Mouse (Mus musculus) adrenal gland, adult 8-10 months (tissue): Measurements from ENCODE around the gene Nxpe2. TPM values are rescaled to one million over a fixed set of nuclear protein-coding genes. Genes with fewer than 3 reads are reported as not detected.
"Not testable (repeated sequence)": the region's sequence is repeated elsewhere in the genome, so short reads cannot be mapped to it uniquely, and the experiment has no call there.

ENCODE experiments used
- DNase-seq: peaks from one replicate; pipeline ENCODE4 v3.0.0; 2022
- total RNA-seq, 4 experiments: library from RNA; stranded (reverse); gene quantifications; 2 replicates each; pipeline ENCODE4 v1.2.4; 2022

Gene Nxpe2
- 1 to 10 TPM in 2 of 4 experiments, under 1 TPM in 2; 0.55 to 2.4 (median 1.1) TPM for total RNA-seq

DNA sequence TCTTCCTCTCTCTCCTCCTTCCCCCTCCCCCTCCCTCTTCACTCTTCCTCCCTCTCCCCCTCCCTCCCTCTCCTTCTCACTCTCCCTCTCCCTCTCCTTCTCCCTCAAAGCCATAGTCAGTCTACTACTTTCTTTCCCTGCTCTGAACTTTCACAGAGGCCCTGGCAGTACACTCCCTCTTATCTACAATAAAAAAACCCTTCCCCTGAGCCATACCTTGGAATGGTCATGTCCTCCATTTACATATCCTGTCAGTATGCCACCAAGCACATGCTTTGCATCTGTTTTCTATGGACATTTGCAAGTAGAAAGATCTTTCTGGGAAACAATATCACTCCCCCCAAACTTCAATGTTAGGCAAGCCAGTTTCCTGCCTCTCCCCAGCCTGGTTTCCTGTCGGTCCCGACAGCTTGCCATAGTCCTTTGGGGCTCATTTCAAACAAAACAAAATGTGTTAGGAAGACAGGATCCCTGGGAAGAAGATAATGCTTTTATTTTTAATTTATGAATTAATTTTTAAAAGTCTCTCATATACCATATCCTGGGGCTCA is at the start of gene Nxpe2:
Gene Nxpe2 (minus strand): TSS at position 307 of the 551 bp plus-strand sequence.
- no peak for DNase-seq

DNA sequence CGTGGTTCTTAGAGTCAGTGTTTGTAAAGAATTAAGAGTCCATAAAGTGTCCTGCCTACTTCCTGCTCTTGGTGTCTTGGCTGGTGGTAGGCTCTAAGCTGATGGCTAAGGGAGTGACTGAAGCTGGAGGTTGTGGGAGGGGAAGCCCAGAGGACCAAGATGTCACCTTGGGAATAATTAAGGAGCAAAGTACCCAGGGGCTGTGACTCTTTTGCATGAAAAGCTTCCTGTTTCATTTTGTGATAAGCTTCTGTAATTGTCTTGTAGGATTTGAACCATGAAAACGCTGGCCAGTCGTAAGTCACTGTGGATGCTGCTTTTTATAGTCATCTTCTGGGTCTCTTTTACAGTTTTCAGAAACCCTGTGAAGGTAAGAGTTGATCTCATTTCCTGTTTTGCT is 36.7 kb upstream of the Nxpe2 start:
- DNase-seq = no peak

DNA sequence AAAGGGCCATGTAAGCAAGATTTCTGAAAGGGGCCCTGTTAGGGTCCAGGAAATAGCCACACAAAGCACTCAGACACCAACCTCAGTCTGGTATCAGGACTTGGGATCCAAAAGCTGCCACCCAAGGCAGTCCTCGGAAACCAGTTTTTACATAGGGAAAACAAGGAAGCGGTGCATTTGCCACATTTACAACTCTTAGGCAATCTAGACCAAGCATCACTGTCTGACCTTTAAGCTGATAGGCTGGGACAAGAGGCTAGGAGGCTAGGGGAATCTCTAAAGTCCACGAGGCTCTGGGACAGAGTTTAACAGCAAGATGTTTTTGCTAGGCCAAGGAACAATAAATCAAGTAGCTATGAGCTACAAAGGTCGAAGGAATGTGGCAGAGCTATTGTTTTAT is 35.2 kb upstream of the Nxpe2 start:
- DNase-seq = no peak

DNA sequence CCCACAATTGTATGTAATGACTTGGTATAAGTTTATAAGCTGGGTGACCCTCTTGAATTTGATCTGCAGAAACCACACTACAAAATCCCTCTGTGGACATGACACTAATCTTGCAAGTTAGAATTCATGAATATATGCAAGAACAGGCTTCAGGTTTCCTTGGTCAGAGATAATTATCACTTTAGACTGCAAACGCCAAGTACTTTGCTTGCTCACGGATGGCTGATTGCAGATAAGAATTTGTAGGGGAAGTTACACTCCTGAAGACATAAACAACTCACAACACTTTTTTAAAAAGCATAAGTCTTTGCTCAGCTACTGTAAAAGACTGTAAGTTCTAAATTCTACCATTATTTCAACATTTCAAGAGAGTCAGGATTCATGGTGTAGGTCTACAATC is 21.1 kb upstream of the Nxpe2 start:
- no peak for DNase-seq

DNA sequence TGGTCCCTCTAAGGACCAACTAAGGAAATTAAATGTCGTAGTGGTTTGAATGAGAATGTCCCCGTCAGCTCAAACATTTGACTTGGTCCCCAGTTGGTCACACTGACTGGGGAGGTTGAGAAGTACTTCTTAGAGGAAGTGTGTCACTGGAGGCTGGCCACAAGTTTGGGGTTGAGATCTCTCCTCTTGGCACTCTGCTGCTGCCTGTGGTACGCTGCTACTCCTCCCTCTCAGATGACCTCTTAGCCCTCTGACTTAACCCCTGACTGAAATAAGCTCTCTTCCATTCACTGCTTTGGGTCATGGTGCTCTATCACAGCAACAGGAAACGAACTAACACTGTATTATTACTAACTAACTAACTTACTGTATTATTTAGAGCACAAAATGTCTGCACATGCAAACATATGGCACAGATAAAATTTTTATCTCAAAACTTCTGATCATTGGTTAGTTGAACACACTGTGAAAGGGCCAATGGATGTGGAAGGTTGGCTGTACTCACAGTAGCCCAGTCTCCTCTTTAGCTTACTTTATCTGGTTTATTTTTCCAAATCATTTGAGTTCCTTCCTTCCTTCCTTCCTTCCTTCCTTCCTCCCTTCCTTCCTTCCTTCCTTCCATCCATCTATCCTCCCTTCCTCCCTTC is 20.1 kb upstream of the Nxpe2 start:
- DNase-seq = no peak

DNA sequence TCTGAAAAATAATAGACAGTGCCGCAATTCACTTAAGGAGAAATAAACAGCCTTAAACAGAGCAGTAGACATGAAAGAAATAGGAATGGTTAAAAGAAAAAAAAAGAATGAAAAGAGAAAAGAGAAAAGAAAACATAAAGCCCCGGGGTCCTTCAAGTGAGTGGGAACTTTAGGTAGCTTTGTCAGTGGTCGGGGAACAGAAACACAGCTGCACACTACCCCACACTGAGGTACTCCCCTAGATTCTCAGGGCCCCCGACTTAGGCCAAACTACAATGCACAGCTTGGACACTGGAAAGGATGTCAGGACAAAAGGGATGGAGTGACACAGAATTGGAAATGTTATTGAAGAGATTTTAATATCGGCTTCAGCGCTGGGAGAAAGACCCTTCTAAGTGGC is 9.5 kb upstream of the Nxpe2 start:
- no peak for DNase-seq

DNA sequence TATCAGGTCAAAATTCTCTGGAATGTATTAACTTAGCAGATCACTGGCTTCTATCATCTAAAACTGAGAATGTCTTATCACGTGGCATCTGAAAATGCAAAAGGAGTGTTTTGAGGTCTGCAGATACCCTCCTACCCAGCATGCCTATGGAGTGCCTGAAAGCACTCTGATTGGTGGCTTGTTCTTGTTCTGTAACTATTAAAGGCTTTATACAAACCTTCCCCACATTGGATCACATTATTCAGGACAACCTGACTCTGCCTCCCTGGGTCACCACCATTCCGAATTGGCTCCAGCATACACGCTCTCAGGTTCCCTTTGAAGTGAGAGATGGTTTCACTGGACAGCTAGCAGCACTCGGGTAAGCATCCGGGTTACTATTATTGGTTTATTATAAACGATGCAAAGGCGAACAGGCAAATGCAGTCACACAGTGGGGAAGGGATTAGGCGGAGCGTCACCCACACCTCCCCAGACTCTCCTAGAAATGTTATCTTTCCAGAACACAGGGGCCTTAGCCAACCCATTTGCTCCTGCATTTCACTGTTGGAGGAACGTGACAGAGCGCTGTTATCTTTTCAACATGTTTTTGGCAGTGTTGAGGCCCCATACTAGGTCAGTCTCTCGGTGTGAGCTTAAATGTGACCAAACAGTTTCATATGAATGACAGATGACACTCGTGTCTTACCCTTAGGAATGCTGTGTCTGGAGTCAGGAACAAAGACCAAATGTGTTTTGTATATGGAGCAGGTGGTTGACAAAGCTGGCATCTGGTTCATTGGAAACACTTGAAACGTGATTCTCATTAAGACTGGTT is 8.8 kb upstream of the Nxpe2 start:
- no peak for DNase-seq

DNA sequence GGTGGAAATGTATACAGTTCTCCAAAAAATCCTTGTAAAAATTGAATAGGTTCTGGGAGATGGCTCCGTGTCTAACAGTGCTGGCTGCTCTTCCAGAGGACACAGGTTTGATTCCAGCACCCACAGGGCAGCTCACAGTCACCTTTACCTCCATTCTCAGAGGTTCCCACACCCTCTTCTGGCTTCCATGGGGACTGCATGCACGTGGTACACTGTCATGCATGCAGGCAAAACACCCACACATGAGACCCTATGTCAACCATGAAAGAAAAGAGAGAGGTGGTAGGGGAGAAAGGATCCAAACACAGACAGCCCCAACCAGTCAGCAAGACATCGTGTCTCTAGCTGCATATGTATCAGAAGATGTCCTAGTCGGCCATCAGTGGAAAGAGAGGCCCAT is 7.6 kb upstream of the Nxpe2 start:
- no peak for DNase-seq

DNA sequence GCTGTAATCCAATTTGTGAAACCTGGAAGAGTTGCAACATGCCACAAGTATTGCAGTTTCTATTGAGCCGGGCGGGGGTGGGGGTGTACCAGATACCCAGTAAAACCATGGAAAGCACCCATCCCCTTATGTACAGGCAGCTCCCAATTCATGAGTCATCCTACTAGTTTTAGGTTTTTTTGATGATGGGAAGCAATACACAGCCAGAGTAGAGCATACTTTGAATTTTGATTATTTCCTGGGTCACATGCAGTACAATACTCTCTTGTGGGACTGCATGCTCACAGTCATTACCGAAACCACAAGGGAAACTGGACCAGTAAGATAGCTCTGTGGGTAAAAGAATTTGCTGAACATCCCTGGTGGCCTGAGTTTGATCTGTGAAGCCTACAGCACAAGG is 3.8 kb upstream of the Nxpe2 start:
- no peak for DNase-seq

DNA sequence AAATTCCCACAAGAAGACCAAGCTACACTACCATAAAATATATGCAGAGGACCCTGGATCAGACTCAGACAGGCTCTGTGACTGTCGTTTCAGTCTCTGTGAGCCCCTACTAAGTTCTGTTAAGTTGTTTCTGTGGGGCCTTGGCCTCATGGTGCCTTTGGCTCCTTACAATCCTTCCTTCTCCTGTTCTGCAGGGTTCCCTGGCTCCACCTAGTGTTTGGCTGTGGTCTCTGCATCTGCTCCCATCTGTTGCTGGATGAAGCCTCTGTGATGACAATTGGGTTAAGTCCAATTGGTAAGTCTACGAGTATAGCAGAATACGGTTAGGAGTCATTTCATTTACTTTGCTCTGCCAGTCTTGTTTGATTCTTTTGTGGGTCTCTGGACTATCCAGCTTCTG is 1.5 kb upstream of the Nxpe2 start:
- peak; percentile 62 for DNase-seq

DNA sequence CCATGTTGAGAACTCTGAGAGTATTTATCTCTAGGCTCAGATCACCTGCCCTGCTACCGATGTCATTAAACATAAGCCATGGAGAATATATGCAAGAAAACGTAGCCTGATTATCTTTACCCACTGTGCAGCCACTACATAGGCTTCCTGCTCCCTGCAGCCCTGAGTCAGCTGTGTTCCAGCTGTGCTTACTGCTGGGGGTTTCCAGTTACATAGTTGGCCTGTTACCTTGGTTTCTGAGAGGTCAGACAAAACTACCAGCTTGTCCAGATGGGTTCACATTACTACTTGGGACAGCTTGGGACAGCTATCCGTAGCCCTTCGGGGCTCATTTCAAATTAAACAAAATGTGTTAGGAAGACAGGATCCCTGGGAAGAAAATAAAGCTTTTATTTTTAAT is 868 bp upstream of the Nxpe2 start:
- DNase-seq = no peak

DNA sequence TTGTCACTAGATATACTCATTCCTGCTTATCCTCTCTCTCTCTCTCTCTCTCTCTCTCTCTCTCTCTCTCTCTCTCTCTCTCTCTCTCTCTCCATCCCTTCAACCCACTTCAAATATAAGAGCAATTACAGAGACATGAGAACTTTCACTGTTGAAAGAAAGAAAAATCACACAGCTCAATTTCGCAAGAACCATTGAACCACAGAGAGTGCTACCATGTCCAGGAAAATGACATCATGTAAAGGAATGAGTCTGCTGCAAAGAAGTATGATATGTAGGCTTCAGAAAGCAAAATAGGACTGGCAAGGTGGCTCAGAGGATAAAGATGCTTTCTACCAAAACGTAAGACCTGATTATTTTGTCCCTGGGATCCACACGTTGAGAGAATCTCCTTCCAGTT is 7.4 kb downstream of the Nxpe2 start:
- no peak for DNase-seq

DNA sequence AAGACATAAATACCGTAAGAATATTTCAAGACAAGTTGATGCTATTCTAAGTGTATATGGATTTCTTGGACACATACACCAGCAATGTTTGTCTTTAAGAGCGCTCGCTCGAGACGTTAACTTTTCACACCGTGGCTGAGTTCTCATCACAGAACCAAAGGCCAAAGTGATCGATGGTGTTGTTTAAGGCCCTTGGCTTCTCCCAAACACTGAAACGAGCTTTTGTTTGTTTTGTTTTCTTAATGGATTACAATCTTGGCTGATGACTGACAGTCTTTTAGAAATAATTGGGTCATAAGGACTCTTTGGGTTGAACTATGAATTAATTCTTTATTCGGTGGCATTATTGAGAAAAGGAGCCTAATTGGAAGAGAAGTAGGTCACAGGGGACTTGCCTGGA is 7.8 kb downstream of the Nxpe2 start:
- DNase-seq = no peak

DNA sequence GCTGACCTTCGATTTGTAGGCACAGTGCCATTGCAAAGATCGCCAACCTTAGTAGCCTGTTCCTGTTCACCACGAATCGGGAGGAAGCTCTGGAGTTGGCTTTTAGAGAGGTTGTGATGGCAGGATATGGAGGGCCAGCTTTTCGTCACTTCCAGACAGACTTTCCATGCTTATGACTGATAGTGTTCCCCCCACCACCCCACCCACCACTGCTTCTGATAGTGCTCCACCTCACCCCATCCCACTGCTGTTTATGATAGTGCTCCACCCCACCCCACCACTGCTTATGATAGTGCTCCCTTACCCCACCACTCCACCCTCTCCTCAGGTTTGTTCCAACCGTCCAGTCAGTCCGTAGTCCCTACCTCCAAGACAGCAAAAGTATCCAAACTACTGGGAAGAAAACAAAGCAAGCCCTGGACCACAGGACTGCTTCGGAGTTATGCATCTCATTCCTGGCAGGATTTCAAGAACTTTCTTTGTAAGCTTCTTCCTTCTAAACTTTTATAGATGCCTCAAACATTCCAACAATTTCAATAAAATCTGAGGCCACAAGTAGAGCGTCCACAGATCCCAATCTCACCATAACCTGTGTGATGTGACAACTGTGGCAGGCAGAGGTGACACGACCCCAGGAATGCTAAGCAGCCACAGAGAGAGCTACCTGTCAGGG is 12.4 kb downstream of the Nxpe2 start:
- DNase-seq = no peak

DNA sequence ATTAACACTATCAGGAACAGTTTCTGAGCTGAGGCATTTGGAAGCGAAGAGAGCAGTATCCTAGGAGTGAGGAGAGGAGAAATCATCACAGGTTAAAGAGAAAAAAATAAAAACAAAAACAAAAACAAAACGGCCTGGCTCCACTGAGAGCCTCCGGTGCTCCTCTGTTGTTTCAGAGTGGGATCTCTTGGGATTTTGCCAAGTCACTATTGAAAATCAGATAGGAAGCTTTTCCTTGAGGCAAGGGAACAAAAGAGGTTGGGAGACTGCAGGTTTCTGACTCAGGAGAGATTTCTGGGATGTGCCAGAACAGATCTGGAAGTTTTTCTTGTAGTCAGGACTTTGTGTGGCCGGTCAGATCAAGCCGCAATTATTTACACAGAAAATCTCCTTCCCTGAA is 13.7 kb downstream of the Nxpe2 start:
- no peak for DNase-seq

DNA sequence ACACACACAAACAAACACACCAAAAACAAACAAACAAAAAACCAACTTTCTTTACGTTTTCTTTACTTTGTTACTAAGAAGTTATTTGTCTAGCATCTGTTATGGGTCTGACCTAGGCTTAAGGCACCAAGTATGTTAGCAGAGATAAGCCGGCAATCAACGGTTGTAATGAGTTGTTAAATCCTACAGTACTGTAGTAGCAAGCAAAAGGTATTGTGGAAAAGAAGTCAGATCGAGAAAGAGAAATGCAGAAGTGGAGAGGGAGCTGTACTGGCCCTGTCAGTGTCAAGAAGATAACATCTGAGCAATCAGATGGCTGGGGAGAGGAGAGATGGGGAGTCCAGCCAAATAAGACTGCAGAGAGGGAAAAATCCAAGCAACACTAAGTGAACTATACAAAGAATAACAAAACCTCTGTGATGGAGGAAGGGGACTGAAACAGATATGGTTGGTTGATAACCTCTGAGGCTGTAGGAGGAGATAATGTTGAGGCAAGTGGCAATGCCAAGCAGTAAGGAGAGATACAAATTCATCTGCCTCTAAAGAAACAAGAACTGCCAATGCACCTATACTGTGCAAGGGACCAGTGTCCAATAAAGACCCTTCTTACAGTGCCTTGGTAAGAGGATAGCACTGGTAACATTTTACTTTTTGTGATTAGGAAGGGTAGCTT is 14.3 kb downstream of the Nxpe2 start:
- no peak for DNase-seq

DNA sequence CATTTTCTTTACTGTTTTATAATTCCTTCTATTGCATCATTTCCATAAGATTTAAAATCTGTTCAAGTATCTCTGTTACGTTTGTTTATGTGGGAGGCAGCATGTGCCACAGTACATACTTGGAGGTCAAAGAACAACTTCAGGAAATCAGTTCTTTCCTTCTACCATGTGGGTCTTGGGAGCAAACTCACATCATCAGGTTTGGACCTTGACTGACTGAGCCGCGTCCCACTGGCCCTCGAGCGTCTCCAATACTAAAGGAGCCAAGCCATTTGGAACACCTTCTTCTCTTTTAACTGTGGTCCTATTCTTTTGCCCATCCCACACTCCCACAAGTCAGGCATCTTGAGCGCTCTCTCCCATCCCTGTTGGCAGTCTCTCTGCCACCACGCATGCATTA is 23.7 kb downstream of the Nxpe2 start:
- DNase-seq = no peak

DNA sequence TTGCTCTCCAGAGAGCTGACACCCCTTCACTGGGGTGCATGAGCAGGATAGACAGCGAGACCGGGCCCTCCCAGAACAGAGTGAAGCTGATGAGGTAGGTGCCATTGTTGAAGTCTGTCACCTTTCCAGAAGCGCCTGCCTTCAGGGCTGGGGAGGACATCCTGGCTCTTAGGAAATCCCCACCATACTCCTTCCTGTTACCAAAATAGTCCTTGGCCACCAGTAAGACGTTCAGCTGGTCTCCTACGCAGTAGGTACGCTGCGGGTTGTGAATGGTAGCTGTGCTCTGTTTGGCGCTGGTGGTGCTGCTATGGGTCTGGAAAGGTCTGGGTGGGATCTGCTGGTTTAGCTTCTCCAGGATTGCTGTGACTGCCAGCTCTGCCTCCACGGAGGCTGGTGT is 26.9 kb downstream of the Nxpe2 start:
- no peak for DNase-seq

DNA sequence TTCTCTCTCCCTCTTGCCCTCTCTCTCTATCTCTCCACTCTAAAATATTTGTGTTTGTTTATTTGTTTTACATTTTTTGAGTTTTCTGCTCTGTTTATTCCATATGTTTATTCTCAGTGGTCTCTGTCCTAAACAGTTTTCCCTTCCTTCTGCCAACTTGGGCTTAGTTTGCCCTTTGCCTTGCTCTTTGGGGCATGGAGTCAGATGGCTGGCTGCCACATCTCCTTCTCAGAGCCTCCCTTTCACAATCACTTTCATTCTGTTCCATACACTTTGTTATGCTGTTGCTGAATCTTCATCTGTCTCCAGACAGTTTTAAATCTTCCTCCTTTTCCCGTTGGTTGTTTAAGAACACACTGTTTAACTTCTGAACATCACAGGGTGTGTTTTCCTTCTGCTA is 37.4 kb downstream of the Nxpe2 start:
- DNase-seq = no peak

DNA sequence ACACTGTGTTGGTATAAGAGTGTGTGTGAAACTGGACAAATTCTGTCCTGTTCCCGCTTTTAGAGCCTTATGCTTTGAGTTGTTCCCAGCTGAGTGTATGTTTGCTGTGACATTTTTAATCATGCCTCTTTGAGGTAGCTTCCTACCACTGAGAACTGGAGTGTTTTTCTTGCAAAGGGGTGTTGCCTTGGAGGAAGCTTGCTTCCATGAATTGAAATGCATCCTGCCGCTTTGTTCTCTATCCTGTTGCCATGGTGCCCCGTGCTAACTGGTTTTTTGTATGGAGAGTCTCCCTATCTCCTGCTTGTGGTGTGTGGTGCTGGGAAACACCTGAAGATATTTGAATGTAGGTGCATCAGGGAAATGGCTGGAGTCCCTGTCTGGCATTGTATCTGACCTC is 39.1 kb downstream of the Nxpe2 start:
- DNase-seq = no peak

DNA sequence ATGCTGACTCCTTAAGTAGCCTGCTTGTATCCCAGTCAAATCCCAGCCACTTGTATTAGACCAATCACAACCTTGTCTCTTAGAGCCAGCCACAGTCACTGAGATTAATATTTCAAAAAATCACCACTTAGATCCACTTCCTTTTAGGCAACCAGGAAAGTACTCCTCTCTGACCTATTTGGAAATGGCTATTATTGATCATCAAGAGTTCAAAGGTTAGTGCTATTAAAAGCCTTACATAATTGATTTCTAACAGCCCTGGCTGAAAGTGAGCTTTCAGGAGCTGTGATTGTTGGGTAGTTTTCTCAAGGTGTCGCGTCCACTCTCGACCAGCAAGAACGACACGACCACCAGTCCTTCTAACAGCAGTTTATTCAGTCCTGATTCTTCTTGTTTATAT is 42.0 kb downstream of the Nxpe2 start:
- no peak for DNase-seq

DNA sequence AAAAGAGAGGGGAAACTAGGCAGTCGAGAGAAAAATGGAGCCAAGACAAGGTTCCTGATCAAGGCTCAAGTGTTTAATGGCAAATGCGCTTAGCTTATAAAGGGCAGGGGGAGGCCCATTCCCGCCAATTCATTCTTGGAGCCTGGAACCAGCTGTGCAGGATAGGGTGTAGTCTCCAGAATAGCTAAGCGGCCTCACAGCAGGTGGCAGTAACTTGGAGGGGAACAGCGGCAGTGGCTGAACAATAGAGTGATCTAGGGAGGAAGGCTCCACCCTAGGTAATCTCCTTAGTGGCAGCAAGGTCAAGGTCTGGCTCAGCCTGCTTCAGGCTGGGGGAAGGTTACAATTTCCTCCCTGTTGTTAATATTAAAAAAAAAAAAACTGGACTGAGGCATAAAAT is 49.7 kb downstream of the Nxpe2 start:
- not testable (repeated sequence) for DNase-seq

DNA sequence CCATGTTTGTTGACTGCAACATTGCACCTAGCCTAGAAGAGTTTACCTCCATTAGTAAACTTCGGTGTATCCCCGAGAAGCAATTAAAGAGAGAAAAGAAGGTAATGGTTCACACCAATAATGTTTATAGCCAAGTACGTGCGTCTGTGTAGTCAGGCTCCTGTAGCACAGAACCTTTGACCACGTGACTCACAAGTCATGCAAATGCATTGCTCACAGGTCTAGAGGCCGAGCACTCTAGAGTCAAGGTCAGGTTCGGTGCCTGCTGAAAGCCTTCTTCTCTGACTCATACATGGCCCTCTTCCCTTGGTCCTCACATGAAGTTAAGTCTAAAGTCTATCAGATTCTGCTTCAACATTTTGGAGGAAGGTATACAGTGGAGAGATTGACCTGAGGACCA is 54.3 kb downstream of the Nxpe2 start:
- DNase-seq = peak; percentile 45
